Mouse (Mus musculus): Measurements from ENCODE around the gene Gm3149. TPM values are rescaled to one million over a fixed set of nuclear protein-coding genes. Genes with fewer than 3 reads are reported as not detected.
"Not testable (repeated sequence)": the region's sequence is repeated elsewhere in the genome, so short reads cannot be mapped to it uniquely, and the experiment has no call there.

Gm3149 gene
- not detected in 2 replicates for polyA plus RNA-seq (2016; fragmentation: Nextera tagmentation; extraction: Ambion mirVana)

- not testable (repeated sequence) for DNase-seq (ENCODE audit: low spot score); H3K4me1 ChIP-seq; H3K36me3 ChIP-seq; H3K27me3 ChIP-seq (ENCODE audit: low read depth, poor library complexity, severe bottlenecking); H3K27ac ChIP-seq (replicated peaks); H3K4me3 ChIP-seq; H3K9me3 ChIP-seq (replicated peaks)
- WGBS = no CpG with 5 or more reads among the region's 1 CpGs
These were observed at the start of gene Gm3149 for GRCm38 (mm10) chr14:4316983-4317382. Gene Gm3149, plus strand, starts transcription at chr14:4317283.

- not testable (repeated sequence) for DNase-seq (ENCODE audit: low spot score); H3K4me3 ChIP-seq; H3K4me1 ChIP-seq; H3K27me3 ChIP-seq (ENCODE audit: low read depth, poor library complexity, severe bottlenecking); H3K9me3 ChIP-seq (replicated peaks); H3K27ac ChIP-seq (replicated peaks); H3K36me3 ChIP-seq
- WGBS = 84% methylated on average over 2 of the region's 2 CpGs
These were observed 47.7 kb upstream of the Gm3149 start for GRCm38 (mm10) chr14:4269238-4269950.

GRCm38 (mm10) chr14:4279828-4280227, 37.3 kb upstream of the Gm3149 start:
- not testable (repeated sequence) for DNase-seq (ENCODE audit: low spot score); H3K27me3 ChIP-seq (ENCODE audit: low read depth, poor library complexity, severe bottlenecking); H3K4me3 ChIP-seq; H3K27ac ChIP-seq (replicated peaks); H3K36me3 ChIP-seq; H3K9me3 ChIP-seq (replicated peaks); H3K4me1 ChIP-seq
- 88% methylated on average over 2 of the region's 3 CpGs for WGBS

- under 1% methylated on average over 21 of the region's 48 CpGs for WGBS
- Histone ChIP-seq H3K27ac (replicated peaks) (peak within 1 kb of the TSS; percentile 75), H3K4me3 (peak within 1 kb of the TSS; percentile 57)
- not testable (repeated sequence) for H3K36me3 ChIP-seq; H3K4me1 ChIP-seq; H3K27me3 ChIP-seq (ENCODE audit: low read depth, poor library complexity, severe bottlenecking); H3K9me3 ChIP-seq (replicated peaks)
- DNase-seq (ENCODE audit: low spot score) = peak; percentile 34
These were observed 17.5 kb downstream of the Gm3149 start, which contains the start of gene 2610042L04Rik for GRCm38 (mm10) chr14:4334476-4335080. Gene 2610042L04Rik, plus strand, starts transcription at chr14:4334763.

GRCm38 (mm10) chr14:4335506-4335905, 18.4 kb downstream of the Gm3149 start:
- not testable (repeated sequence) for H3K9me3 ChIP-seq (replicated peaks); H3K36me3 ChIP-seq; H3K4me3 ChIP-seq; H3K27ac ChIP-seq (replicated peaks); H3K4me1 ChIP-seq; H3K27me3 ChIP-seq (ENCODE audit: low read depth, poor library complexity, severe bottlenecking); DNase-seq (ENCODE audit: low spot score)
- WGBS = 5% methylated on average over 8 of the region's 8 CpGs

GRCm38 (mm10) chr14:4368991-4369390, 51.9 kb downstream of the Gm3149 start:
- WGBS = 91% methylated on average over 3 of the region's 3 CpGs
- not testable (repeated sequence) for H3K27me3 ChIP-seq (ENCODE audit: low read depth, poor library complexity, severe bottlenecking); H3K4me3 ChIP-seq; DNase-seq (ENCODE audit: low spot score); H3K27ac ChIP-seq (replicated peaks); H3K36me3 ChIP-seq; H3K9me3 ChIP-seq (replicated peaks); H3K4me1 ChIP-seq

GRCm38 (mm10) chr14:4369691-4370090, 52.6 kb downstream of the Gm3149 start:
- not testable (repeated sequence) for DNase-seq (ENCODE audit: low spot score); H3K4me3 ChIP-seq; H3K9me3 ChIP-seq (replicated peaks); H3K4me1 ChIP-seq; H3K36me3 ChIP-seq; H3K27me3 ChIP-seq (ENCODE audit: low read depth, poor library complexity, severe bottlenecking); H3K27ac ChIP-seq (replicated peaks)
- WGBS = 84% methylated on average over 3 of the region's 3 CpGs

Other genes with a start within 250 kb of the Gm3149 start
- not detected in 2 replicates for gene Gm3115, start 233.2 kb upstream of the Gm3149 start, polyA plus RNA-seq (2016; fragmentation: Nextera tagmentation; extraction: Ambion mirVana)
- 0.51 and 0.52 TPM in 2 replicates for gene Gm8108, start 206.8 kb upstream of the Gm3149 start, polyA plus RNA-seq (2016; fragmentation: Nextera tagmentation; extraction: Ambion mirVana)
- gene Gm3127, start 152.3 kb upstream of the Gm3149 start, polyA plus RNA-seq (2016; fragmentation: Nextera tagmentation; extraction: Ambion mirVana) = not detected in 2 replicates
- 0.81 and 1.5 TPM in 2 replicates for gene Gm2974, start 134.7 kb upstream of the Gm3149 start, polyA plus RNA-seq (2016; fragmentation: Nextera tagmentation; extraction: Ambion mirVana)
- gene Gm3138, start 67.7 kb upstream of the Gm3149 start, polyA plus RNA-seq (2016; fragmentation: Nextera tagmentation; extraction: Ambion mirVana) = not detected in 2 replicates
- 0.52 and 0.65 TPM in 2 replicates for gene 2610042L04Rik, start 17.5 kb downstream of the Gm3149 start, polyA plus RNA-seq (2016; fragmentation: Nextera tagmentation; extraction: Ambion mirVana)
- gene Gm3159, start 80.2 kb downstream of the Gm3149 start, polyA plus RNA-seq (2016; fragmentation: Nextera tagmentation; extraction: Ambion mirVana) = not detected in 2 replicates
- 0.79 TPM in 2 replicates for gene Gm3164, start 98.2 kb downstream of the Gm3149 start, polyA plus RNA-seq (2016; fragmentation: Nextera tagmentation; extraction: Ambion mirVana)
- gene Gm3173, start 113.7 kb downstream of the Gm3149 start, polyA plus RNA-seq (2016; fragmentation: Nextera tagmentation; extraction: Ambion mirVana) = 0.55 TPM in 1 of 2 replicates, not detected in the other
- gene Gm3182, start 164.5 kb downstream of the Gm3149 start, polyA plus RNA-seq (2016; fragmentation: Nextera tagmentation; extraction: Ambion mirVana) = not detected in 2 replicates
- gene Gm3047, start 238.1 kb downstream of the Gm3149 start, polyA plus RNA-seq (2016; fragmentation: Nextera tagmentation; extraction: Ambion mirVana) = not detected in 2 replicates